Mouse (Mus musculus) thymus, postnatal 10 days (tissue): Measurements from ENCODE around the gene Atp8a1.
A peak's percentile ranks its signal among the peaks of the same experiment; 100 is the strongest.

ENCODE experiments used
- DNase-seq, 2 experiments: peaks; one replicate each; pipeline ENCODE4 v3.0.0; 2021; ENCODE audit warnings: low spot score in 2 of 2

The Atp8a1 gene

DNA sequence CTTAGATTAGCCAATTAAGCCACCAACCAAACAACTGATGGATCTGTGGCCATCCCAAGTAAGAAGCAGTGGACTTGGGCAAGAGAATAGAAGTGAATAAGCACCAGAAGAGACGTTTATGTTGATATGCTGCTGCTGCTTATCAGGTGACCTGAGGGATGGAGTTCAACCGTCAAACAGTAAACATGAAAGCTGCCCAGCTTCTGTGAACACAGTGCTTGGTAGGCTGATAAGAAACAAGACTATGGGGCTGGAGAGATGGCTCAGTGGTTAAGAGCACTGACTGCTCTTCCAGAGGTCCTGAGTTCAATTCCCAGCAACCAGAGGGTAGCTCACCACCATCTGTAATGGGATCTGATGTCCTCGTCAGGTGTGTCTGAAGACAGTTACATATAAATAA lies 168.4 kb downstream of the Atp8a1 start:
- DNase-seq: no peak

DNA sequence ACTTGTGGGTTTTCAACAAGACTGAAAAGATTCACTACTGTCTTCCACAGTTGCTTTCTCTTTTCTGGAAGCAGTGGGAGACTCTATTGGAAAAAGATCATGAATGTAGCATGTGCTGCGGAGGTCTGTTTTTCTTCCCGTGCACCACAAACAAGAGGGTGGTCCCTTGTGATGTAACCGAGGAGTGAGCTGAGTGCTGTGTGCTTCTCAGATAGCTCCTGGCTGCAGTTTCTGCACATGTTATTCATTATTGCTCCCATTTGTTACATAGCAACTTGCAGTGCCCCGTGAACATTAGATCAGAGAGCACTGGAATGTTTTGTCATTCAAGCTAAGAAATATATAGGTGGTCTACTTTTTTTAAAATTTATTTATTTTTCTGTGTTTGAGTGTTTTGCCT lies 174.2 kb downstream of the Atp8a1 start:
- DNase-seq: no peak

DNA sequence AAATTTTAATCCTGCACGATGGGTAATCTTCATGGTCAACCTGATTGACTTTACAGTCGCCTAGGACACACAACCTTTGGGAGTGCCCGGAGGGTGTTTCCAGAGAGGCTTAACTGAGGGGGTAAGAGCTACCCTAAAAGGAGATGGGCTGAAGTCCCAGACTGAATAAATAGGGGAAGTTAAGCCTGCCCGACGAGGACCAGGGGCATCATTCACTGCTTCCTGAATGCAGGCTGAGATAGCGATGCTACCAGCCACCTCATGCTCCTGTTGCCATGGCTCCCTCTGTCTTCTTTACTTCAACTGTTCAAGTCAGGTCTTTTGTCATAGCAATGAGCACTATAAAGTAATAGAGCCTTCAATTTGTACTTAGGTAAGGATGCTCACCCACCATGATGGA lies 177.1 kb downstream of the Atp8a1 start:
- no peak for DNase-seq

DNA sequence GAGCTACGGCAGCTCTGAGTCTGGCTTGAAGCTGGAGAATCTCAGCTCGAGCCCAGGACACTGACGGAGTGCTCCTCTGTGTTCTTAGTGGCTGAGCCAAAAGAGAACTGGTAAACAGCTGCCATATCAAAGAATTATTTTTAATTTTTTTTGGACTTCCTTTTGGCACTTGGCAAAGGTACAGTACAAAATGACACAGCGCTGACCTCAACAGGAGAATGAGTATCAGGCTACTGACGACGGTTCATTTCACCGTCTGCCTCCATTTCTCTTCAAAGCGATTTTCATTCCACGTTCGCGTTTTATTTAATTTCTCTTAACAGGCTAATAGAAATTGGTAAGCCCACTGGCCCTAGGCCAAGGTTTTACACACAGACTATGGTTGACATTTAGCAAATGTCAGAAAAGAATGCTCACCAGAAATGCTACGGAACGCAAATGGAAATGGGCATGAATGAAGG lies 177.8 kb downstream of the Atp8a1 start:
- DNase-seq: no peak

DNA sequence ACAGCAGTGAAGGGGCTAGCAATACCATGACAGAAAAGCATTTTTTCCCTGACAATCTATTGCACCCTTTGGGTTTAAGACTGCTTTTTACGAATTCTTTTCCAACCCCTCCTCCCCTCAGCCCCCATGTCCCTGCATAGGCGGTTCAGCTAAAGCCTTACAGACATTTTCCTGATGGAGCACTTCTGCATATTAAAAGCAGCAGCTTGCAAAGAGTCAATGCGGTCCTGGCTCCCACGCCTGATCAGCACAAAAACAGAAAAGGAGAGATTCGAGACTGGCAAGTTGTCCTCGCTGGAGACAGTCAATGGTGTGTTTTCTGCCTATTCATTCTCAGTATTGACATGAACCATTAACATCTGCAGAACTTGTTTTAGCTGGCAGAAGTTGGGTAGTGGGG lies 184.5 kb downstream of the Atp8a1 start:
- DNase-seq: no peak

DNA sequence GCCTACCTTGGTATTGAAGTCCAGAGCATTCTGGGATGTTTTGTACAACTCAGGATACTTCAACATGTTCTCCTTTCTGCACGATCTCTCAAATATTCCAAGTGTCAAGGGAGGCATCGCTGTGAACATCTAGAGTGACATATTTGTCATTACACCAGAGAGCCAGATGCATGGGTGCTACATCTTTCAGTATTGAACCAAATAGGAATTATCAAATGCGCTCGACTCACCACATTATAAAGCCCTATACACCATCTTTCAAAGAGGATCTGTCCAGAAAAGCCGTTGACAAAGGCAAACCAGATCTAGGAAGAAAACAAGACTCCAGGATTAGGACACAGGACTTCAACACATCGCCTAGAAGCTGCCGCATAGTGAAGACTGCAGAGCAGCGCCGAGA lies 187.4 kb downstream of the Atp8a1 start:
- no peak for DNase-seq

DNA sequence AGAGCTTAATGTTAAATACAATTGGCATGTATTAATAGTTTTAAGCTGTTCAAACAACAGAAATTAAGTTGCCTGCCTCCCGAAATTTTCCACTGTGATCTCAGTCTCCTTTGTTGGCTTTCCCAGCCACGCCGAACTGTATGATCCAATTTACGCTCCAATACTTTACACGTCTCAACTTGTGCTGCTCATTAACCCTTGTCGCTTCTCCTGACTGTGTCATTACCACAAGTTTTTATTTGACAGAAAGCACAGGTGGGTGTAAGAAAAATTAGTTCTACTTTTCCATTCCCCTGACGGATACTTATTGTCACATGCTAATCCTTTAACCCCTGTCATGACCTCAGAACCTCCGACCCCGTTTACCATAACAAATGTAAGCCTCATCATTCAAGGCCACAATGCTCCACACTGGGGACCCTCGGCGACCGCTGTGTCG lies 190.4 kb downstream of the Atp8a1 start:
- no peak for DNase-seq

DNA sequence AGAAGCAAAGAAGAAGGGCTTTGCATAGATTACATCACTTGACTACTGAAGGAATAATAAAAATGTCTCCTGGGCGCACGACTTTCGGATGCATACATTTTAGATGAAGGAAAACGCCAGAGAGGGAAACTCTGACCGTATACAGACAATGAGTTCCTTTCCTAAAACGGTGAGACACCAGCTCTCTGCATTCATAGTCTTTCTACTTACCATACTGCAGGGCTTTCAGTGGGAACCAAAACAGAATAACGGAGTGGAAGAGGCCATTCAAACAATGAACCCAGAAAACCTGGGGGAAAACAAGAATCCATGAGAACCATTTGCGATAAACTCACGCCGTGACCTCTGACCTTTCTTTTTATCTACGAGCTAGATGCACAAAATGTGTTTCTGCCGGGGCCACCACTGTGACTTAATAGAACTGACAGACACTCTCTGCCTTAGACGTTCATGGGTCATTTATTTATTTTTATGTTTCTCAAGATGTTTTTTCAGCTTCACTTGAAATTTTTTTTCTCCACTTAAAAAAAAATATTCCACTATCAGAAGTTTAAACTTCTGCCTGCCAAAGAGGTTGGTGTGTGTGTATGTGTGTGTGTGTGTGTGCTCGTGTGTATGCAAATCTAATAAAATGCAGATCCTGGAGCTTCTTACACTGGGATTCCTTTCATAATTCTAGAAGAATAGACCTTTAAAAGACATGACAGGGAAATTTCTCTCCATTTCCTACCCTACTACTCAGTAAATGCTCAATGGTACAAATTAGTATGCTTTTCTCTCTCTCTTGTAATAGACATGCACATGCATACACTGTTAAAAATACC lies 191.3 kb downstream of the Atp8a1 start:
- DNase-seq: no peak

DNA sequence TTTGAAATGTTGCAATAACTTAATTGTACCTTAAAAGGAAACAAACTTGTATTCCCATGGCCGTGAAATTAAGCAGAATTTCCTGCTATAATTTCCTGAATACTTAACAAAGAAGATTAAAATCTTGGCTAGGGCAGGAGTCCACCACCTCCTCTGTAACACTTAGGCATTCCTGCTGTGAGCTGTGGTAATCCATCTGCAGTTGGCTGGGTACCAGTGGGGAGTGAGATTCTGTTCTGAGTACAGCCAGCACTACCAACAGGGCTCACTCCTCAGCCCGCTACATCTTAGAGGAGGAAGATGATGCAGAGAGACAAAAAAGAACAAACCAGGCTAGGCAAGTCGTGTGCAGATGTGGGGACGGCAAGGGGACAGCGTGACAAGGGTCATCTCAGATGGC lies 192.7 kb downstream of the Atp8a1 start:
- no peak for DNase-seq

DNA sequence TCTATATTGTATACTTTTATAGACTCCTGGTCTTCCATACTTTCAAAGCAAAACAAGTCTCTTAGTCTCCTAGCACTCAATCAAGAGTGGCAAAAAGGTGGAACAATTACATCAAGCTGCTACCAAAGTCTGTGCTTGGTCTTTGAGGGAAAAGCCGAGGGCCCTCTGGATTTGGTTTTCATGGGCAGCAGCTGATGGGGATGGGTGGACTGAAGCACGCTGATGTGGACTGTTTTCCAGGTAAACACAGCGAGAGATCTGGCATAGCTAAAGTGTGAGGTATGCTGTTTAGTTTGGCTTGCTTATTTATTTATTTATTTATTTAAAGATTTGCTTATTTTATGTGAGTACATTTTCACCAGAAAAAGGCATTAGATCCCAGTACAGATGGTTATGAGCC lies 193.7 kb downstream of the Atp8a1 start:
- DNase-seq: no peak

DNA sequence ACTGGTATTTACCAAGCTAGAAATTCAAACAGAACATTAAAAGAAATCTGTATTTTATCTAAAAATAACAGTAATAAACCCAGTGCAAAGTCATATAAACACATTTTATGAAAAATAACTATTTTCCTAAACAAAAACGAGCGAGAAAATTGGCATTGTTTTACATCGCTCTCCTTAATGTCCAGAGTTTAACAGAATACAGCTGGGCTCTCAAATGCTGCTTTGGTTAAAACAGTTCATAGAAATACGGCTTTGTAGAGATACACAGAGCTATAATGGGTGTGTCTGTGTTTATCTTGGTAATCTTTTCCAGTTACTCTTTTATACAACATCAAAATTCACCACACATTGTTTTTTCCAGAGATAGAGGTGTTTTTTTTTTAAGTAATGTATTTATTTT lies 194.8 kb downstream of the Atp8a1 start:
- no peak for DNase-seq

DNA sequence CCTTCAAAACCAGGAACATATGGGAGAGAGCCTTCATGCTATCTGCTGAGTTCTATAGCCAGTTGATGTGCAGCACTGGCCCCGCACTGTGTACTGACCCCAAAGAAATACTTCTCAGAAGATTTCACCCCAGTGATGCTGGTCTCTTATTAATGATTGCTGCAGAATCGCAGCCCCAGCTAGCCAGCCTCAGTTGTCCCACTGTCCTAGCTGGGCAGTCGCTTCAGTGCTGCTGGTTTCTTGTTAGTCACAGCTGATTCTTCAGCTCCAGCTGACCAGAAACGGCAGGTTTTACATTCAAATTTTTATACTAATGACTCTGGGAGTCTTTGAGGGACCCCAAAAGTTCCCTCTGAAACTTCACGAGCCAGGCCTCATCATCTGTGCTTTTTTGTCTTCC lies 197.2 kb downstream of the Atp8a1 start:
- DNase-seq: no peak

DNA sequence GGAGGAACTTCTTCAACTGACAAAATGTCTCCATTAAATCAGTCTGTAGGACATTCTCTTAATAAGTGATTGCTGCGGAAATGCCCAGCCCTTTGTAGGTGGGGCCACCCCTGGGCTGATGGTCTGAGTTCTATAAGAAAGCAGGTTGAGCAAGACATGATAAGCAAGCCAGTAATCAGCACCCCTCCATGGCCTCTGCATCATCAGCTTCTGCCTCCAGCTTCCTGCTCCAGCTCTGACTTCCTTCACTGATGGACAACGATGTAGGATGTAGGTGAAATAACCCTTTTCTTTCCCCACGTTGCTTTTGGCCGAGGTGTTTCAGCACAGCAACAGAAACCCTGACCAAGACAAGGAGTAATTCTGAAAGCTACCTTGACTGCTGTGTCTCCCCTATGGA lies 198.1 kb downstream of the Atp8a1 start:
- no peak for DNase-seq

DNA sequence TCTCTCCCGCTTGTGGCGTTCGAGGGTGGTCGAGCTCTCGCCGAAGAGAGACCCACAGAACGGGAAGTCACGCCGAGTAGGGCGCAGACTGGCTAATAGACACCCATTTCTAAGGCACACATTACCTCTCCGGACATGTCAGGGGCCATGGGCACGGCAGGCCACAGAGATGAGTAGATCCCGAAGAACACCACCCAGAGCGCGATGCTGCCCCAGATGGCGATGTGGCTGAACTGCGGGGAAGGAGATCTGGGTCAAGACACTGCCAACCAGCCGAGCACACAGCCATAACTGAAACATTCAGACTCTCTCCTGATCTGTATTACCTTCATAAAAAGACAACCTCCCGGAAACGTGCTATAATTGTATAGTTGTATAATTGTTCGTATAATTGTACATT lies 199.7 kb downstream of the Atp8a1 start:
- peak in 1 of 2 experiments; percentile 5 for DNase-seq

DNA sequence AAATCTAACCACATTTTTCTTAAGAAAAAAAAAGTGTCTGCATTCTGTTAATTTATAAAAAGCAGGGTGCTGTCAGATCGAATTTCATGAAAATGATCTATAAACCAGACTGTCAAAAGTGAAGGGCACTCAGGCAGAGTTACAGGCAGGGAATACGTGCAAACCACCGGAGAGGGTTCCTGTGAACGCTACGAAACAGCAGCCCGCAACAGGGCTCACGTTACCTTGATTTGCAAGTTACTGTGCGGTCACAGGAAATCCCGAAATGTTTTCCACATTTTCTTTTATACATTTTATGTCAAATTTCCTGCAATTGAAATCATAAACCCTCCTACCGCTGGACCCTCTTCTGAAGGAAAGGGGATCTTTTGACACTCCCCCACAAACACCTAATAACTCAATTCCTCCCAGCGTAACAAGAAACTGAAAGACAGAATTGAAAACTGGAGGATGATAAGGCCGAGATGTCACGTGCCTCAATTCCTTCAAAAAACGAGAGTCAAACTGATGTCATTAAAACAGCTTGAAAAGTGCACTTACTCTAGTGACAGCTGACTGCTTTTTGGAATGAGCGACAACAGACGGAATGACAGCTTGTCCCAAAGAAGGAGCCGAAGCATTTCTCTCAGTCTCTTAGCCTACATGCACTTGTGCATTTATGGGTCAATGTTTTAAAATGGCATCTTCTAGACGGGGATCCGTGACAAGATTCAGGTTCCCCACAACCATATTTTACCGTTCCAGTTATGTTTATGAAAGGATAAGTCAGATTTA lies 200.3 kb downstream of the Atp8a1 start:
- no peak for DNase-seq

DNA sequence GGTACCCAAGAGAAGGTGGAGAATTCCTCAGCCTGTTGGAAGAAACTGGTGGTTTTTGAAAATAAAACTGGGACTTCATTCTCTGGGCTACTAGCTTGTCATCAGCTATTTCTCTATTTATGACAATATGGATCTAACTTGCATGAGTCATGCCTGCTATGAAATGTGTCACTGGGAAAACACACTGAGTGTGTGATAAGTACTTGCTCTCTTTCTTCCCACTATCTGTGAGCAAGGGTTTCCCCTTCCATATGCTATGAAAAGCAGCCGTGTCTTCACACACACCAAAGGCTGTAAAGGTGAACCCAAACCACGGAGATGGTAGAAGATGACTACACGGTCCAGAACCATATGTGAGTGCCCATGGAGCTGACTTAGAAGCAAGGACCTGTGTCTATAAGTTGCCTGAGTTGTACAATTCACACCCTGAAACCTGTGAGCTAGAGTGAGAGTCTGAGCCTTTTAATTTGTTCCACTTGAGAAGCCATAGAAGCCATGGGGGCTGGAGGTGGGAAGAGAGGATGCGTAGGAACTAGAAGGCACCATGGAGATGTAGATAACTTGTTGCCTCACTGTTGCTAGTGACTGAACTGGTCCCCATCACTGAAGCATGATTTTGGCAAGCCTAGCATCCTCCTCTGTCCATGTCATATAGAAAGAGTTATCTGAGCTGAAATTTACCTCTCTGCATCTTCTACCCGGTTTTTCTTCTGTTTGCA lies 203.5 kb downstream of the Atp8a1 start:
- no peak for DNase-seq

DNA sequence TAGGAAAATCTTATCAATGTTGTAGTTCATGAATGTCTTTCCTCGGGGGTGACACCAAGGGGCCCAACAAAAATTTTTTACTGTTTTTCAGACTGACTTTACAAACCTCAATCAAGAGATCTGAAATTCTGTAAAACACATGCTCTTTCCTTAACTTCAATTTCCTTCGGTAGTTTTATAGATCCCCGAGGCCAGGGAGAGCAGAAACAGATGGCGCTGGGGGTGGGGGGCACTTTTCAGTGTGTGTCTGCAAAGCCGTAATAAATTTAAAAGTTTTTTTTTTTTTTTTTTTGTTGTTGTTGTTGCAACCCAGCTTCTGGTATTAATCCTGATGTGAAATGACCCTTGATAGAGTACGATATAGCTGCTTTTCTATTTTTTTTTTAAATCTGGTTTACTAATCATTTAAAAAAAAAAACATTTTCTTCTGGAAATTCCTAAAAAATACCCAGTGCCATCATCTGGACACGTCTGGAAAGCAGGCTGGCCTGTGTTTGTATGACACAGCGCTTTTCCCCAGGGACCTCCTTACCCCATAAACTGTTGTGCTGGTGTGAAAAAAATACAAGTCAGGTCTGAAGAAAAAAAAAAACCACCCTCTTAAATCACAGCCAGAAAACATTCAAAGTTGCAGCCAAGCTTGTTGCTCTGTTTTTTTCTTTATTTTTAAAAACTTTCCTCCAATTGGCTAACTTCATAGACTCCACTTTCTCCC lies 205.7 kb downstream of the Atp8a1 start:
- DNase-seq: no peak

DNA sequence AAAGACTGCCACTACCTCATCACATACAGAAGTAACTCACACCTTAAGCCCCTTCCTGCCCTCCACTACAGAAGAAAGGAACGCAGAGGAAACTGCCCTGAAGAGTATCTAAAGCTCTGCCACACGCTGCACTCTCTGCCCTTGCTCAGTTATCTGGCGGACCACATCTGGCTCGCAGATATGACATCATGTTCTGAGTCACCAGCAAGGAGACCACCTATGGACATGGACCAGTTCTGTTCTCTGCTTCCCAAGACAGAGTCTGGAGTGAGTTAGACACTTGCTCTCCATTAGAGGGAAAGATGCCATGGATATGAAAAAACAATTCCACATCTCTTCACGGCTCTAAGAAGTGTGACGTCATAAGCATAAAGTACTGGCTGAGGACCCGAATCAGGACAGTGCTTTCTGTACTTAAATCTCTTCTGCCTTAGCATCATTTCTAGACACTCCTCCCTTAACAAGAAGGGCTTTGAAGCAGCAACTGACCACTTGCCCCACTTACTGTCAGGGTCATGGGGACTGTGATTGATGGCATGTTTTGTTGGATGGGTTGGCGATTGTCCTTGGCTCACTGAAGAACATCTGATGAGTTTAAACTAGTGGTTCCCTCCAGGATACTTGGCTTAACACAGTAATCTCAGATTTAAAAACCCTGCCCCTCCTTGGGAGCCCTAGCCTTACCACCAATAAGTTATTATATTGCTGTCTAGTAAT lies 206.5 kb downstream of the Atp8a1 start:
- DNase-seq: no peak

DNA sequence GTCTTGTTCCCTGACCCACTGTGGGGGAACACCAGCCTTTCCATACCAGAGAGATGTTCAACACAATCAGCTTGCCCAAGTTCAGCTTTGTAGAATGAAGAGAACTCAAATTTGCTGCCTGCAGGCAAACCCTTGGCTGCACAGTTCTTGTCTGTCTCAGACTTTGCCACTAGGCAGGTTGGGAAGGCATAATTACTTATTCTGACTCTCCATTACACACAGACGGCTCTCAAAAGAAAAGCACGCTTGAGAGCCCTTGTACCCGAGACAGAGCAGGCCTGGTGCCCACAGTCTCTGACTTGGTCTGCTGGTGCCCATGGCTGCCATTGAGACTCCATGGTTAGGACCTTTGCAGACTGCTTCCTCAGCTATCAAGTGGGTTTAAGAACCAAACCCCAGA lies 212.9 kb downstream of the Atp8a1 start:
- DNase-seq: no peak

DNA sequence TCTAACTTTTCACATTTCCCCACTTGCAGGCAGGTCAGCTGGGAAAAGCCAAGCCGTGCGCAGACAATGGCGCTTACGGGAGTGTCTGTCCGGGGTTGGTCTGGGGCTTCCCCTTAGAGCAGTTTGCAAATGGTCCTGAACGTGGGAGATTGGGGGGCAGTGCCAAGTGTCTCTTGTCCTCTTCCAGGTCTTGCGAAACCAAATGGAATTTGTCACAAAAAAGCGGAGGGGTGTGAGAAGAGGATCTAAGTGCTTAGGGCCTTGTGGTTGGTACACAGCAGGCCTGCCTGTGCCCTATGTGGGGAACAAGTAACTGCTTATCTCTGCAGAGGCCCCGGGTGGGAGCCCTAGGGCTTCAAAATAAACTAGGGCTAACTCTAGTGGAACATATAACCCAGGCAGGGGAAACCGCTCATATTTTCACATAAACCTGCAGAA lies 213.4 kb downstream of the Atp8a1 start:
- DNase-seq: no peak

DNA sequence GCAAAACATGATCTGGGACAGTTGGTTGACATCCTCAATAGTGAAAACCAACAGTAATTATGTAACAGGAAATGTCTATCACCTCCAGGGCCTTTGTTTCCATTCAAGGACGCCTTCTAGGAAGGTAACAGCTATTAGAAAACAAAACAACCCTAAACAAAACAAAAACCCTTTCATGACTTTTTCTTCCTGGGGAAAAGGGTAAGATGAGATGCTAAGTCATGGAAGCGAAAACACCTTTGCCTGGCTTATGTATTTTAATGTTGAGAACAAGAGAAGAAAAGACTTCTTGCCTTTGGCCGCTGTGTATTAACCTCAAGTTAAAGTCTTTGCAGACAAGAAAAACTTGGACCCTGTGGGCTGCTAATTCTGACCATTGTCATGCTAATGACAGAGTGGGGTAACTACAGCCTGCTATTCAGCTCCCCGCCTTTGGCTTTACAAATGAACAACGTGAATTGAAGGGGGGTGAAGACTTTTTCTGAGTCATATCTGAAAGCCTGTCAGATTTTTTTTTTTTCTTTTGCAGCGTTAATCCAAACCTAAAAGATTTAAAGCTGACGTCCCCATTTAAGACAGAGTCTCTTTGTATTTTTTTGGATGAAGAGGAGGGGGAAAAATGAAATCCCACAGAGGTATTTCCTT lies 214.0 kb downstream of the Atp8a1 start:
- no peak for DNase-seq
